8 mouse cellular contexts compared by ENCODE assay signal in the genomic region with DNA sequence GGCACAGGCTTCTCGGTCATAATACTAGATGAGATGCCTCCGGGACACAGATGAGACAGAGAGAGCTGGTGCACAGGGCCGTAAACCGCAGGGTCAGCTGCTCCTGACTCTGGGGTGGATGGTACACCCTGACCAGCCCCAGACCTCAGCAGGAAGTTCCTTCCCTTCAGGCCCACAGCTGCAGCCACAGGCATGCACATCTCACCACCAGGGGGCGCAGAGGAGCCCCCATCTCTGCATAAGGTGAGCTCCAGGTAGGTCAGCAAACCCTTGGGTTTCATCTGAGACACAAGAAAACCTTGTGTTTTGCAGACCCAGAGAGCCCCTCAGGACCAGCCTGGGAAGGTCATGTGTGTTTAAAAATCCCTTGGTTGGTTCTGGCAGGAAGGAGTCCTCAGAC.
DNase-seq lines count a peak whose midpoint lies in the region; ATAC-seq and TF ChIP-seq lines count a peak whose summit lies in the region.

No protein-coding gene starts in this region.

- peaks cover 12% of the 10 kb centered on the region; the same call in 1 of the 2 replicates for H3K4me1 ChIP-seq in midbrain, embryonic 14.5 days (ENCODE audit: control insufficient read depth, insufficient read depth, low read length)
- peaks cover 16% of the 10 kb centered on the region for H3K4me1 ChIP-seq in midbrain, embryonic 13.5 days (replicated peaks)
- H3K4me1 ChIP-seq in small intestine, adult 2 months (ENCODE audit: control insufficient read depth, insufficient read depth, insufficient read length, low read length), result no peaks in the 10 kb centered on the region; the same call in none of the 2 replicates

- peak; percentile 71 for DNase-seq in gastrocnemius, adult 2 months
- DNase-seq in gastrocnemius, postnatal 14 days, result no peak
- DNase-seq in midbrain, embryonic 14.5 days, result peak; percentile 47
- DNase-seq in adrenal gland, postnatal 36 days, result peak; percentile 63 to 69
- peak; percentile 56 for DNase-seq in kidney, postnatal 14 days

- 42% methylated on average over 5 of the region's 5 CpGs for WGBS in midbrain, embryonic 14.5 days
- WGBS in midbrain, embryonic 13.5 days, result 31% methylated on average over 5 of the region's 5 CpGs
- WGBS in small intestine, adult 2 months, result 31% methylated on average over 5 of the region's 5 CpGs

- peaks cover 31% of the 10 kb centered on the region for H3K27me3 ChIP-seq in midbrain, embryonic 14.5 days (ENCODE audit: control insufficient read depth, insufficient read depth, low read length)
- peaks cover 88% of the 10 kb centered on the region for H3K27me3 ChIP-seq in midbrain, embryonic 13.5 days
- 0 out of 2 replicates have a peak, but pooled peaks cover 6% of the 10 kb centered on the region for H3K27me3 ChIP-seq in small intestine, adult 2 months (ENCODE audit: control insufficient read depth, insufficient read depth, low read length)

- intact Hi-C loops in gastrocnemius, adult 2 months (cut with DNase I), result loop anchor here (1.0 kb wide), 1 partner anchor 122 kb away; no protein-coding TSS in a partner anchor
- intact Hi-C loops in gastrocnemius, postnatal 14 days (cut with DNase I; ENCODE audit: low total_unique reads), result no loop called here

- H3K4me3 ChIP-seq in gastrocnemius, adult 2 months, result no peak overlapping the region
- H3K4me3 ChIP-seq in midbrain, embryonic 14.5 days (replicated peaks; ENCODE audit: low read depth, low read length), result no peak overlapping the region
- H3K4me3 ChIP-seq in midbrain, embryonic 13.5 days (replicated peaks), result no peak overlapping the region
- no peak overlapping the region for H3K4me3 ChIP-seq in small intestine, adult 2 months (ENCODE audit: low read depth, low read length)

- peak; percentile 88 for TF ChIP-seq CTCF in gastrocnemius, adult 2 months (IDR thresholded peaks at IDR 0.05)
- peak; percentile 71; the same call in 1 of the 2 replicates for TF ChIP-seq CTCF in small intestine, adult 2 months (IDR thresholded peaks at IDR 0.05; ENCODE audit: extremely low read depth, insufficient read length, insufficient replicate concordance, low read depth, low read length)

- TF ChIP-seq POLR2A in small intestine, adult 2 months (IDR thresholded peaks at IDR 0.05; ENCODE audit: low read depth, low read length), result no peak

- H3K9me3 ChIP-seq in midbrain, embryonic 14.5 days (ENCODE audit: control insufficient read depth, low read length), result no peaks in the 10 kb centered on the region
- no peaks in the 10 kb centered on the region for H3K9me3 ChIP-seq in midbrain, embryonic 13.5 days

- no peak overlapping the region for H3K9ac ChIP-seq in midbrain, embryonic 14.5 days (replicated peaks; ENCODE audit: low read length)
- no peak overlapping the region for H3K9ac ChIP-seq in midbrain, embryonic 13.5 days (replicated peaks)

- ATAC-seq in midbrain, embryonic 14.5 days (ENCODE audit: low FRiP score, low TSS enrichment), result no peak
- no peak for ATAC-seq in midbrain, embryonic 13.5 days
- ATAC-seq in inflammation-experienced regulatory T-cells, adult 6 months, result no peak

- H3K4me2 ChIP-seq in midbrain, embryonic 14.5 days (ENCODE audit: low read length), result no peak overlapping the region
- H3K4me2 ChIP-seq in midbrain, embryonic 13.5 days (replicated peaks), result no peak overlapping the region

- H3K27ac ChIP-seq in gastrocnemius, adult 2 months, result no peak overlapping the region
- no peak overlapping the region for H3K27ac ChIP-seq in midbrain, embryonic 14.5 days (replicated peaks; ENCODE audit: low read depth, low read length)
- no peak overlapping the region for H3K27ac ChIP-seq in midbrain, embryonic 13.5 days
- no peak overlapping the region for H3K27ac ChIP-seq in small intestine, adult 2 months (ENCODE audit: insufficient read depth, low read depth, low read length)

- H3K36me3 ChIP-seq in midbrain, embryonic 14.5 days (ENCODE audit: control insufficient read depth, insufficient read depth, low read length), result no peaks in the 10 kb centered on the region
- no peaks in the 10 kb centered on the region for H3K36me3 ChIP-seq in midbrain, embryonic 13.5 days
- H3K36me3 ChIP-seq in small intestine, adult 2 months (ENCODE audit: control insufficient read depth, insufficient read depth, low read length), result no peaks in the 10 kb centered on the region
